Mouse (Mus musculus) G1E (cell line): Measurements from ENCODE around the gene Tbxa2r.

Experiments used
- CTCF ChIP-seq: IDR thresholded peaks from 2 replicates; pipeline ENCODE4 v1.5.1; 2012; ENCODE audit warnings: low read depth, low read length, inconsistent platforms, mixed read lengths
- GATA1 ChIP-seq: IDR thresholded peaks from 2 replicates; pipeline ENCODE4 v1.6.1; 2012; ENCODE audit warnings: borderline replicate concordance, low read length, inconsistent platforms, mixed read lengths
- TAL1 ChIP-seq: conservative IDR thresholded peaks from 2 replicates; pipeline ENCODE4 v1.6.1; 2012; ENCODE audit warnings: low read depth, low read length, inconsistent platforms, mixed read lengths

DNA sequence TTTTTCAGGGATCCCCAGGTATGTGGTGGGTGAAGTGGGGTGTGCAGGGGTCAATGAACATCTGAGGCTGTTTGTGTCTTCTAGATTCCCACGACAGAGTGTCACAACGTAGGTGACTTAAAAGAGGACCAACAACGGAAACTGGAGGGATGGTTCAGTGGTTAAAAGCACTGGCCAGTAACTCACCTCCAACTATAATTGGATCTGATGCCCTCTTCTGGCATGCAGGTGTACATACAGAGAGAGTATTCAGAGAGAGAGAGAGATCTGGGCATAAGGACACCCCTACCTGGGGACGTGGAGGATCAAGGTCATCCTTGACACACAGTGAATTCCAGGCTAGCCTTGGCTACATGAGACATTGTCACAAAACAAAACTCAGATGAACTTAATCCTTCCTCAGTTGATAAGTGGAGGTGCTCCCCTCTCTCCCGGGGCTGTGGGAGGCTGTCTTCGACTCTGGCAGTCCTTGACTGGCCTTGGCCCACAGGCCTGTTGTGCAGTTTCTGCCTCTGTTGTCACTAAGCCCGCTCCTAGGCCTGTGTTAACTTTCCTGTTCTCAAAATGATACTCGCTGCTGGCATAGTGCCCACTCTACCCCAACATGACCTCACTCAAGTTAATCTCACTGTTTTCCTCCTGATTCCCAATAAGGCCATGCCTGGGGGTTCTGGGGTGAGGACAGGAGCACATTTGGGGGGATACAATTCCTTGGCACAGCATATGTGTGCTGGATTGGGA lies 16.1 kb downstream of the Tbxa2r start:
- TF ChIP-seq CTCF (no peak), TAL1 (no peak), GATA1 (no peak)
